Comparison of ENCODE assay signal across 8 mouse cellular contexts in the genomic region with DNA sequence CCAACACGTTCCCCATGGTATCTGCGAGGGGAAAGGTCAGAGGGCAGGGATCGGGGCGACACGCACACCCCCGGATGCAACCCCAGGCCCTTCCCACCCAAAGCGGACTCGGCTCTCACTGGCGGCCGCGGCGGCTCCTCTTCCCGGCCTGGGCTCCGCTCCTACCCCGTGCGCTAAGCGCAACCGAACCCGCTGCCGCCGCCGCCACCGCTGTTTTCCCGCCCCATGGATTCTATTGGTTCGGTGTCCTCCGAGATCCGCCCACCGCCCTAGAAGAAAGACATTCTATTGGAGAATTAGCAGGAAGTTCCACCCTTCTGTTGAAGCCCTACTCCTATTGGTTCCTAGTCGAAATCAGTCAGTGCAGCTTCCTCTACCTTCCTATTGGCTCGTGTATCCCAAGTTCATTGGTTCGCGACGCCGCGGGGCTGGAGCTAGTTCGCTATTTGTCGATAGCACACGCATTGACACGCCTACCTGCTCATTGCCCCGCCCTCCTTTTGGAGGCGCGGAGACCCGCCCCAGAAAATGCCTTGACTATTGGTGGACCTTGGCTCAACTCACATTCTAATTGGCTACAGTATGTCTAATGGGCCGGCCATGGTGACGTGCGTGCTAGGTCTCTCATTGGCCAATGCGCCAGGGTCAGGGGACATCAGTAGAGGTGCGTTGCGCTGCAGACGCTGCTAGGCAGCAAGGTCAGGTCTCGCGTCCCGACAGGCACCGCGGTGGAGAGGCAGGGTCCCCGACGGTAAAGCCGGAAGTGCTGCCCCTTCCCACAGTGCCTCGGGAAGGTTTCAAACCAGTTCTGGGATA. TPM values are rescaled to one million over a fixed set of nuclear protein-coding genes. Genes with fewer than 3 reads are reported as not detected.
DNase-seq lines count a peak whose midpoint lies in the region; ATAC-seq and TF ChIP-seq lines count a peak whose summit lies in the region.

A gene (minus strand): TSS at position 200 of the 816 bp plus-strand sequence.

- no peaks in the 10 kb centered on the region for H3K27me3 ChIP-seq in CH12.LX (replicated peaks)
- H3K27me3 ChIP-seq in forebrain, embryonic 11.5 days (ENCODE audit: control insufficient read depth, insufficient read depth, low read length): no peaks in the 10 kb centered on the region
- H3K27me3 ChIP-seq in heart, embryonic 16.5 days (ENCODE audit: control insufficient read depth, insufficient read depth, low read length): no peaks in the 10 kb centered on the region
- H3K27me3 ChIP-seq in liver, embryonic 15.5 days: no peaks in the 10 kb centered on the region
- H3K27me3 ChIP-seq in neural tube, embryonic 12.5 days (replicated peaks): no peaks in the 10 kb centered on the region

- dilution Hi-C loops in CH12.LX (cut with MboI; ENCODE audit: extremely low pct_ligation_motif_present, extremely low pct_unique_long_range_greater_than_20kb, low sequenced_read_pairs): no loop called here

- no peak for TF ChIP-seq RAD21 in CH12.LX (IDR thresholded peaks at IDR 0.05; ENCODE audit: low read depth, low read length)

- TF ChIP-seq CTCF in CH12.LX (conservative IDR thresholded peaks at IDR 0.05 in 1 of 2, IDR thresholded peaks at IDR 0.05 in 1 of 2; ENCODE audit: low read depth in 2 of 2, low read length in 2 of 2): no peak

- peaks cover 18% of the 10 kb centered on the region for H3K79me2 ChIP-seq in CH12.LX (replicated peaks; ENCODE audit: control insufficient read depth, extremely low read depth, insufficient read depth, poor library complexity, severe bottlenecking)

- in situ Hi-C loops in CH12.LX (cut with MboI; ENCODE audit: low pct_ligation_motif_present, low pct_unique_long_range_greater_than_20kb, low sequenced_read_pairs): no loop called here

- peaks cover 9 to 39% of the 10 kb centered on the region in 2 experiments; a peak in 3 of 4 replicates for H3K4me1 ChIP-seq in CH12.LX (ENCODE audit: control insufficient read depth in 1 of 2, insufficient read depth in 2 of 2)
- peaks cover 4% of the 10 kb centered on the region for H3K4me1 ChIP-seq in forebrain, embryonic 11.5 days (replicated peaks; ENCODE audit: control insufficient read depth, insufficient read depth, low read length)
- H3K4me1 ChIP-seq in heart, embryonic 16.5 days (ENCODE audit: control insufficient read depth, insufficient read depth, low read length): peaks cover 19% of the 10 kb centered on the region
- H3K4me1 ChIP-seq in liver, embryonic 15.5 days (replicated peaks): peaks cover 39% of the 10 kb centered on the region
- peaks cover 17% of the 10 kb centered on the region for H3K4me1 ChIP-seq in neural tube, embryonic 12.5 days

- peak within 1 kb of the TSS; percentile 88 to 92 (median 91) for H3K4me3 ChIP-seq in CH12.LX (replicated peaks in 1 of 3; ENCODE audit: low read depth in 2 of 3, low read length in 2 of 3, poor library complexity in 1 of 3)
- H3K4me3 ChIP-seq in forebrain, embryonic 11.5 days (ENCODE audit: low read depth, low read length): peak within 1 kb of the TSS; percentile 99
- H3K4me3 ChIP-seq in heart, embryonic 16.5 days (ENCODE audit: low read length): peak within 1 kb of the TSS; percentile 100
- peak within 1 kb of the TSS; percentile 81 for H3K4me3 ChIP-seq in liver, embryonic 15.5 days (replicated peaks)
- H3K4me3 ChIP-seq in neural tube, embryonic 12.5 days: peak within 1 kb of the TSS; percentile 96

- TF ChIP-seq POLR2A in CH12.LX (IDR thresholded peaks at IDR 0.05; ENCODE audit: low read depth, low read length): peak; percentile 74

- no peaks in the 10 kb centered on the region for H3K9me3 ChIP-seq in CH12.LX (replicated peaks; ENCODE audit: low read length)
- H3K9me3 ChIP-seq in forebrain, embryonic 11.5 days (ENCODE audit: control insufficient read depth, low read length): no peaks in the 10 kb centered on the region
- peaks cover under 1% of the 10 kb centered on the region for H3K9me3 ChIP-seq in heart, embryonic 16.5 days (replicated peaks; ENCODE audit: control insufficient read depth, low read length)
- H3K9me3 ChIP-seq in liver, embryonic 15.5 days (replicated peaks): no peaks in the 10 kb centered on the region
- 0 out of 2 replicates have a peak, but pooled peaks cover under 1% of the 10 kb centered on the region for H3K9me3 ChIP-seq in neural tube, embryonic 12.5 days

- peak within 1 kb of the TSS; percentile 81 for H3K4me2 ChIP-seq in CH12.LX (ENCODE audit: insufficient read depth, low read depth, poor library complexity, severe bottlenecking)
- peak within 1 kb of the TSS; percentile 87 for H3K4me2 ChIP-seq in forebrain, embryonic 11.5 days (ENCODE audit: low read depth, low read length, severe bottlenecking)
- H3K4me2 ChIP-seq in heart, embryonic 16.5 days (ENCODE audit: low read depth, low read length): peak within 1 kb of the TSS; percentile 89
- H3K4me2 ChIP-seq in liver, embryonic 15.5 days: peak within 1 kb of the TSS; percentile 93
- peak within 1 kb of the TSS; percentile 94 for H3K4me2 ChIP-seq in neural tube, embryonic 12.5 days (replicated peaks)

- H3K27ac ChIP-seq in CH12.LX (ENCODE audit: insufficient read depth, low read depth): peak within 1 kb of the TSS; percentile 78
- H3K27ac ChIP-seq in forebrain, embryonic 11.5 days (ENCODE audit: low read depth, low read length): peak within 1 kb of the TSS; percentile 78
- H3K27ac ChIP-seq in heart, embryonic 16.5 days (ENCODE audit: low read length): peak within 1 kb of the TSS; percentile 87
- peak within 1 kb of the TSS; percentile 87 for H3K27ac ChIP-seq in liver, embryonic 15.5 days (replicated peaks)
- peak within 1 kb of the TSS; percentile 63; the same call in 1 of the 2 replicates for H3K27ac ChIP-seq in neural tube, embryonic 12.5 days

- peak within 1 kb of the TSS; percentile 94 for H3K9ac ChIP-seq in CH12.LX (ENCODE audit: insufficient read depth, low read depth)
- peak within 1 kb of the TSS; percentile 87 for H3K9ac ChIP-seq in forebrain, embryonic 11.5 days (ENCODE audit: low read length)
- H3K9ac ChIP-seq in heart, embryonic 16.5 days (ENCODE audit: low read length): peak within 1 kb of the TSS; percentile 97
- peak within 1 kb of the TSS; percentile 89 for H3K9ac ChIP-seq in liver, embryonic 15.5 days
- H3K9ac ChIP-seq in neural tube, embryonic 12.5 days: peak within 1 kb of the TSS; percentile 93

- no peak for TF ChIP-seq EP300 in CH12.LX (IDR thresholded peaks at IDR 0.05; ENCODE audit: low read length)

- peak; percentile 99 for ATAC-seq in forebrain, embryonic 11.5 days (replicated peaks; ENCODE audit: low FRiP score)
- peak; percentile 98 for ATAC-seq in heart, embryonic 16.5 days (replicated peaks; ENCODE audit: extremely low read depth, insufficient read depth, low FRiP score)
- ATAC-seq in liver, embryonic 15.5 days (ENCODE audit: insufficient read depth): peak; percentile 98
- ATAC-seq in neural tube, embryonic 12.5 days (ENCODE audit: low FRiP score, low read depth): peak; percentile 99

- WGBS in forebrain, embryonic 11.5 days: under 1% methylated on average over 54 of the region's 59 CpGs
- under 1% methylated on average over 54 of the region's 59 CpGs for WGBS in heart, embryonic 16.5 days
- under 1% methylated on average over 53 of the region's 59 CpGs for WGBS in liver, embryonic 15.5 days (ENCODE audit: insufficient replicate concordance)
- WGBS in neural tube, embryonic 12.5 days: under 1% methylated on average over 59 of the region's 59 CpGs

- DNase-seq in CH12.LX (ENCODE audit: extremely low read depth): peak; percentile 100
- peak; percentile 100 for DNase-seq in c-Kit-positive CD71-positive TER-119-negative erythroid progenitor cells, embryonic 14.5 days (ENCODE audit: low read depth)
- peak; percentile 99 for DNase-seq in forebrain, embryonic 11.5 days (ENCODE audit: low spot score)
- peak; percentile 99 to 100 for DNase-seq in kidney, postnatal 36 days
- DNase-seq in telencephalon, adult 2 months (ENCODE audit: low read depth, low spot score): peak; percentile 100

- peaks cover 28 to 35% of the 10 kb centered on the region in 2 experiments for H3K36me3 ChIP-seq in CH12.LX (replicated peaks in 1 of 2; ENCODE audit: control insufficient read depth in 1 of 2, insufficient read depth in 1 of 2, low read length in 1 of 2)
- H3K36me3 ChIP-seq in forebrain, embryonic 11.5 days (ENCODE audit: control insufficient read depth, insufficient read depth, low read length): peaks cover 8% of the 10 kb centered on the region; the same call in 1 of the 2 replicates
- peaks cover 27% of the 10 kb centered on the region for H3K36me3 ChIP-seq in heart, embryonic 16.5 days (ENCODE audit: control insufficient read depth, insufficient read depth)
- peaks cover 32% of the 10 kb centered on the region for H3K36me3 ChIP-seq in liver, embryonic 15.5 days (replicated peaks)
- peaks cover 30% of the 10 kb centered on the region for H3K36me3 ChIP-seq in neural tube, embryonic 12.5 days

TF ChIP-seq in CH12.LX, 34 proteins besides CTCF, POLR2A, EP300 and RAD21 (continues in another document):
- peak; percentile 84 for TF ChIP-seq HCFC1 (IDR thresholded peaks at IDR 0.05; ENCODE audit: low read depth, low read length)
- TF ChIP-seq MAX (IDR thresholded peaks at IDR 0.05; ENCODE audit: low read length): peak; percentile 49
- TF ChIP-seq NRF1 (IDR thresholded peaks at IDR 0.05; ENCODE audit: low read depth, low read length): peak; percentile 50
- no peak for TF ChIP-seq MAFK (IDR thresholded peaks at IDR 0.05; ENCODE audit: insufficient replicate concordance, low read length)
- TF ChIP-seq E2F4 (IDR thresholded peaks at IDR 0.05; ENCODE audit: insufficient replicate concordance, low read depth, low read length): peak; percentile 60; the same call in 1 of the 2 replicates
- peak; percentile 73 for TF ChIP-seq ZMIZ1 (IDR thresholded peaks at IDR 0.05; ENCODE audit: low read depth, low read length)
- TF ChIP-seq GABPA (IDR thresholded peaks at IDR 0.05; ENCODE audit: insufficient replicate concordance, low read depth, low read length): no peak; the same call in 1 of the 2 replicates
- TF ChIP-seq ZNF384 (IDR thresholded peaks at IDR 0.05; ENCODE audit: low read depth, low read length): no peak
- TF ChIP-seq PAX5 (IDR thresholded peaks at IDR 0.05; ENCODE audit: low read length): no peak
- TF ChIP-seq MEF2A (IDR thresholded peaks at IDR 0.05; ENCODE audit: borderline replicate concordance, low read depth, low read length): no peak
- TF ChIP-seq TBP (conservative IDR thresholded peaks at IDR 0.05; ENCODE audit: low read depth, low read length): 0 out of 2 replicates have a peak, but pooled peaks have one; percentile 21
- TF ChIP-seq MAZ (IDR thresholded peaks at IDR 0.05; ENCODE audit: low read depth, low read length): no peak

RNA-seq across cellular contexts. Expression of the gene that starts here (rescaled TPM):
- total RNA-seq in CH12.LX (2012; rRNA removed): 179 and 214 TPM in 2 replicates
- 115 TPM in 2 replicates for total RNA-seq in CH12.LX (2014; rRNA removed)
- polyA plus RNA-seq in CH12.LX (2012; ENCODE audit: insufficient read length, low read depth): 197 and 221 TPM in 2 replicates
- polyA plus RNA-seq in forebrain, embryonic 11.5 days (2014; fragmentation: Nextera tagmentation; extraction: Ambion mirVana): 160 and 171 TPM in 2 replicates
- polyA plus RNA-seq in heart, embryonic 16.5 days (2015; fragmentation: Nextera tagmentation; extraction: Ambion mirVana): 146 and 158 TPM in 2 replicates
- 87.2 and 91.8 TPM in 2 replicates for polyA plus RNA-seq in liver, embryonic 15.5 days (2015; fragmentation: Nextera tagmentation; extraction: Ambion mirVana)
- 159 and 165 TPM in 2 replicates for polyA plus RNA-seq in neural tube, embryonic 12.5 days (2016; fragmentation: Nextera tagmentation; extraction: Ambion mirVana)

Comparison
In these comparisons a context has a peak if more than half of its experiments do, and no peak if none do; other contexts are left out.
1. Peak in every context shown above with its lines: DNase-seq, ATAC-seq, H3K4me3 ChIP-seq and H3K27ac ChIP-seq.